Mouse (Mus musculus) bone marrow macrophage, adult 2 months (primary cell): Measurements from ENCODE around the gene Lrrc61.

Experiments
- CTCF ChIP-seq: IDR thresholded peaks from 2 replicates; pipeline ENCODE4 v1.5.1; 2012; ENCODE audit warnings: low read depth, mild to moderate bottlenecking, low read length, moderate library complexity
- POLR2A ChIP-seq: IDR thresholded peaks from 2 replicates; pipeline ENCODE4 v1.6.1; 2012; ENCODE audit warnings: mild to moderate bottlenecking, low read depth, low read length, borderline replicate concordance

DNA sequence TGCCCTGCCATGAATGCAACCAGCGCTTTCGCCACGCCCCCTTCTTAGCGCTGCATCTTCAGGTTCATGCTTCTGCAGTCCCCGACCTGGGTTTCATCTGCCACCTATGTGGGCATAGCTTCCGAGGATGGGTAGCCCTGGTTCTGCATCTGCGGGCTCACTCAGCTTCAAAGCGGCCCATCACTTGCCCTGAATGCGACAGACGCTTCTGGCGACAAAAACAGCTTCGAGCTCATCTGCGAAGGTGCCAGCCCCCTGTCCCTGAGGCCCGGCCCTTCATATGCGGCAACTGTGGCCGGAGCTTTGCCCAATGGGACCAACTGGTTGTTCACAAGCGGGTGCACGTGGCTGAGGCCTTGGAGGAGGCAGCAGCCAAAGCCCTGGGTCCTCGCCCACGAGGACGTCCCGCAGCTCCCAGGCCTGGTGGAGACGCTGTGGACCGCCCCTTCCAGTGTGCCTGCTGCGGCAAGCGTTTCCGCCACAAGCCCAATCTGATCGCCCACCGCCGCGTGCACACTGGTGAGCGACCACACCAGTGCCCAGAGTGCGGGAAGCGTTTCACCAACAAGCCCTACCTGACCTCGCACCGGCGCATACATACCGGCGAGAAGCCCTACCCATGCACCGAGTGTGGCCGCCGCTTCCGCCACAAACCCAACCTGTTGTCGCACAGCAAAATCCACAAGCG, 42.1 kb downstream of the Lrrc61 start:
- TF ChIP-seq POLR2A (no peak), CTCF (no peak)
